Mouse (Mus musculus) embryo, embryonic 11.5 days (tissue): ENCODE measurements at regions not wholly inside any gene's neighbourhood (a gene's known extent, or its start where the extent isn't known, plus 50 kb on each side); places are given as distances from the start of the nearest gene placed in this dataset.

Experiments used
- DNase-seq: peaks from one replicate; pipeline ENCODE4 v3.0.0-alpha.2; 2012; ENCODE audit warnings: low read depth, low spot score

DNA sequence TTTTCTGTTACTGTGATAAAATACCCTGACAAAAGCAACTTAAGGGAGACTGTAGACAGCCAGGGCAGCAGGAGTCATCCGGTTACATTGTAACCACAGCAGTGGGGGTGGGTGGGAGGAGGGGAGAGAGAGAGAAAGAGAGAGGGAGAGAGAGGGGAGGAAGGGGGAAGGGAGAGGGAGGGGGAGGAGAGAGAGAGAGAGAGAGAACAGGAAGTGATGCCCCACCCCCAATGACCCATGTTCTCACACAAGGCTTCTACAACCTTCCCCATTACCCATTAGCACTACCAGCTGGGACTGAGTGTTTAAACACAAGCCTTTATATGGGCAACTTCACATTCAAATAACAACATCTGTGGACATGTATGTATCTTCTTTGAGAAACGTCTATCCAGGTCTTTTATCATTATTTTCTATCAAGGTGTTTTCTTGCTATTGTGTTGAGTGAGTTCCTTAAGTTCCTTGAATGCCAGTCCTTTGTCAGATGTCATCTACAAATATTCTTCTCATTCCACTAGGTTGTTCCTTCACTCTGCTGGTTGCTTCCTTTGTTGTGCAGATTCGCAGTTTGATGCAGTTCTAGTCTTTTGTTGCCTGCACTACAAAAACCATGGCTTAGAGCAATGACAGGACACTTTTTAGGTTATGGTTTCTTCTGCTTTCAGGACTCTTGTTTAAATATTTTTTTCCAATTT is 274.7 kb upstream of the Ddx18 start:
- no peak for DNase-seq

DNA sequence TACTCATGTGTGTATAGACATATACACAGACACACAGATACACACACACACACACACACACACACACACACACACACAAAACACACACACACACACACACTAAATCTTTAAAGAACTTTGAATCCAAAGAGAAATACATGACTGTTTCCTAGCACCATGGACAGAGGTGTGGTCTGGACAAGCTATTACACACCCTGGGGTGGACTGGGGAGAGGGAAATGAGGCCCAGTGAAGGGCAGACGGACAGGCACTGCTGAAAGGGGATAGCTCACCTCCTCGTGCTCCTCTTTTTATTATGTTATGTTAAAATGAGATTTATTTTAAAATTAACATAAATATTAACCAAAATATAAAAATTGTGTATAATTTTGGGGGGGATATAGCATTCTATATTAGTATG is 265.8 kb upstream of the Ddx18 start:
- peak; percentile 3 for DNase-seq

DNA sequence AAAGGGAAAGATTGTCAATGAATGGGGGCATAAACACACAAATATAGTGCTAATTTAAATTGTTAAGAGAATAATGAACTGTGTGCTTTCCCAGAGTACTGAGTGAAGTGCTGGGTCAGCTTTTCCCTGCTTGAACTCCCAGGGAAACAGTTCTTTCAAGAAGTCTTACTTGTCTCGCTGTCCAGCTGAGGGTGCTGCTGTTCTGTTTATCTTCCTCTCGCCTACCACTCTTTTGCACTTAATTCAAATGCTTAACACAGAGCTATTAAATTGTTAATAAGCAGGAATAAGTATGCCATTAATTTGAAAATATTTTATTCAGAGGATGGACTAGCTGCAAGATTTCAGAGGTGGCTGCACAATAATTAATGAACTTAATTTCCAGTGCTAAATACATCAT is 262.5 kb upstream of the Ddx18 start:
- DNase-seq, result no peak

DNA sequence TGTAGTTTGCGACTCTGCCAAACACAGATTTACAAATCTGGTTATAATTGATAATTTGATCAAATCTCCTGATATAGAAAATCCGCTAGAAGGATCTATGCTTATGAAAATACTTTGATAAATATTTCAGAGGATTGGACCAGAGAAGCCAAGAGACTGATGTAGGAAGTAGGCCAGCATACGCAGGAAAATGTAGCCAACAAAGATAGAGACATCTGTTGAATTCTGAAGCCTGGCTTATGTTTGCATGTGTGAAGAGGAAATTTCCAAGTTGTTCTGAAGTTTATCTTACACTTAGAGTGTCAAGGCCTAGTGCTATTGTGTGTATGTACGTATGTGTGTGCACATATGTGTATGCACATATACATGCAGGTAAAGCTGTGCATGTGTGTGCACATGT is 255.2 kb upstream of the Ddx18 start:
- no peak for DNase-seq

DNA sequence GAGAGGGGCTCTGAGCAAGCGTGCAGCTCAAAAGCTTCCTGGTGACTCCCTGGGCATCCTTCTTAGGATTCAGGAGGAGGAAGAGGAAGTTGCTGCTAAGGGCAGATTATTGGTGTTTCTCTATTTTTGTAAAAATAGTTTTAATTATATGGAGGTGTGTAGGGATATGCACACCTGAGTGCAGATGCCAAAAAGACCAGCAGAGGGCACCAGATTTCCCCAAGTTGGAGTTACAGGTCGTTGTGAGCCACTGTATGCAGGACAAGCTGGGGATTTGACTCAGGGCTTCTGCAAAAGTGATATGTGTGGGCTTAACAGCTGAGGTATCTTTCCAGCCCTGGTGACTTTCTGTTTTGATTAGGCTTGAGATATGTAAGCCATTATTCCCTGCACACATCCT is 235.5 kb upstream of the Ddx18 start:
- no peak for DNase-seq

DNA sequence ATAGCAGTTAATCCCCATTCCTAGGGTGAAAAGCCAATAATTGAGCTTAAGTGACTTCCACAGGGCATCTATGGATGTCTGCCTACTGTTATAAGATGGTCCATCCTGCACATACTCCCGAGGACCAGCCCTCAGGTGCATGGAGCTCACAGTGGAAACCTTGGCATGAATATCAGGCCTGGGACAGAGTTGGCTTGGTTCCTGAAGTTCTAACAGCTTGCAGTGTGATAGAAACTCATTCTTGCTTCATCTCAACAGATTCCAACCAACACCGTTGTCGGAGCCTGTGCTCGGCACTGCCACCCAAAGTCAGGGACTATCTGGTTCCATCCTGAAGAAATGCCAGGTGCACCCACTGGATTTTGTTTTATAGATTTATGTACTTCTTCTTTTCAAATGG is 234.7 kb upstream of the Ddx18 start:
- no peak for DNase-seq

DNA sequence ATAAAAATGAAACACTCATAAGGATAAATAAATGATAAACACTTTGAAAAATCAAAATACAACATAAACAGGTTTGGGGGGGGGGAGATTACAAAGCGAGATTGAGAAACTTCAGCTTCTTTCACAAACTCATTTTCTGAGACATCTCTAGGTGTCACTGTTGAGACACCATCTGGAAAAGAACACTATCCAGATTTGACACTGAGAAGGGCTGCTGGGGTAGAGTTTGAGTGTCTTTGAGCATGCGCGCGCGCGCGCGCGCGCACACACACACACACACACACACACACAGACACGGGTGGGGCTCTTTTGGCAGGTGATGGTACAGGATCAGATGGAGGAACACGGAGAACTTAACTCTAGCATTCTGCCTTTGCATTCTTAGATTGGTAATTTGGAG is 230.7 kb upstream of the Ddx18 start:
- no peak for DNase-seq

DNA sequence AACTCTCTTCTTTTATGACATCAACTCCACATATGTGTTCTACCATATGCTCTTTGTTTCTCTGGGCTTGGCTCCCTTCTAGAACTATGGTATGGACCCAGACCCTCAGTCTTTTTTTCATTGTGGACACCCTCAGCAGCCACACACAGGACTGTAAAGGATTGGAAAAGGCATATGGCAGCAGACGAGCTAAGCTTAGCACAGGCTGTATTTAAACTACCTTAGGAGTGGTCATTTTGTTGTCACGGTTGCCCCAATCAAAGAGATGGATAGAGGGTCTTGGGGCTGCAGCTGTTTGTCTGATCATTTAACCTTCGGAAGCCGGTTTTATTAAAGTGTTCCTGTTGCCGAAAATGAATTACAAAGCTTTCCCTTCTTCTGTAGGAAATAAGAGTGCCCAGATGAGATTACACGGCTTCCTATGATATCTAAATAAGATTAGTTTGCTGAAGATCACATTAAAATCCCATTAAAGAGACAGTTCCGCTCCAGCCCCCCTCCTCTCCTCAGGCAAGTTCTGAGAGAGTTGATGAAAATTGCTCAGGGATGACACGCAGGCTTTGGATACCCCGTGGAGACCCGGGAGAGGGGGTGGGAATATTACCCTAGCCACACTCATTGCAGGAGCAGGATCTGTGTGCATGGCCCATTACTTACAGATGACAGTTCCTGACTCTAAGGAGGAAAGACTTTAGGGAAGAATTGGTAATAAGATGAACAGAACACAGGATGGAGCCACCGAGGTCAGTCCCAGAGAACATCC is 227.4 kb upstream of the Ddx18 start:
- no peak for DNase-seq

DNA sequence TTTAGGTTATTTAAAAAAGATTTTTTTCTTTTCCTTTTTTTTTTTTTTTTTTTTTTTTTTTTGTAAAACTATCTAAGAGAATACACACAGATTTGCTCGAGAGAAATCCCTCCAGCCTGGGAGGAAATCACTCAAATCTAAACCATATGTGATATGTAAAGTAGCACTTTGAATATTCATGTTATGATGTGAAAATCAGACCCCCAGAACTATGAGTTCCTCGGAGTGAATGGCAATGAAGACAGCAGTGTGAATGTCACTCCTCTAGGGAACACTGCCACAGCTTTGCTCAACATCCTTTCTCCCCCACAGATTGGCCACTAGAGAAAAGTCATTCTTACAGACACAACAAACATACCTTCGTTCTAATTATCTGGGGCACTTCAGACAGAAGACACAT is 217.8 kb upstream of the Ddx18 start:
- DNase-seq, result no peak

DNA sequence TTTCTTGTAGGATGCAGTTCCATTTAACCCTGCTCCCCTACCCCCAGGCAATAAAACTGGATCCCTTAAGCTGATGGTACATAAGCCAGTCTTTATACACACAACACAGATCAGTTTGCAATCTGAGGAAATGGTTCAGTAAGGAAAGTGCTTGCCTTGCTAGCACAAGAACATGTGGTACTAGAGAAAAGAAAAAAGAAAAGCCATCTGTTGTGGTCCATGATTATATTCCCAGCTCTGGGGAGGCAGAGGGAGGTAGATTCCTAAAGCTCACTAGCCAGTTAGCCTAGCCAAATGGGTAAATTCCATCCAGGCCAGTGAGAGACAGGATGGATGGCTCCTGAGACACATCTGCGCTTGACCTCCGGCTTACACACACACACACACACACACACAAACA is 206.2 kb upstream of the Ddx18 start:
- no peak for DNase-seq

DNA sequence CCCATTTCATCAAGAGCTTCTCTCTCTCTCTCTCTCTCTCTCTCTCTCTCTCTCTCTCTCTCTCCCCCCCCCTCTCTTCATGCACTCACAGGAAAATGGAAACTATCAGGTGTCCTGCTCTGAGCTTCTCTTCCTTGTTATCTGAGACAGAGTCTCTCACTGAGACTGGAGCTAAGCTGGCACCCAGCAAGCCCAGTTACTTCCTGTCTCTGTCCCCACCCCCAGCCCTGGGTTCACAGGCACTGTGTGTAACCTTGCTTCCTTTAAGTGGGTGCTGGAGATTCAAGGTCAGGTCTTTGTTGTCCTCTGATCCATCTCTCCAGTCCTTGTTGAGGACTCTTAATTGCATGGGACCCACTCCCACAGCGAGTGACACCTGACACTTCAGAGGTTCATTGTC is 203.7 kb upstream of the Ddx18 start:
- no peak for DNase-seq

DNA sequence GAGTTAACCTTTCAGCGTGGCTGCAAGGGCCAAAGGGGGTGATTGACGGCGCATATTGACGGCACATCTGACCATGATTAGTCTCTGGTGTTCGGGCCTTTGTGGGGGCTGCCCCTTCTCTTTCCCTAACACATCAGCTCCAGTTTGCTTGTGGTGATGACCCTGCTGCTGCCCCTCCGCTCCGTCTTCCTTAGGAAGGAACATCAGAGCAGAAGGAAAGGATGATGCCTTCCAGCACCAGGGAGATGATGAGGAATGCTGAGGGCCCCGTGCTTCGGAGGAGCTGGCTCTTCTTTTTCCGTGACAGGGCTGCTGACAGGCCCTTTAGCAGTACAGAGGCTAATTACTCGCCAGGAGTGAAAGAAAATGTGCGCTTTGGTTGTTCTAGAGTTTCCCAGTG is 203.1 kb upstream of the Ddx18 start:
- DNase-seq, result no peak

DNA sequence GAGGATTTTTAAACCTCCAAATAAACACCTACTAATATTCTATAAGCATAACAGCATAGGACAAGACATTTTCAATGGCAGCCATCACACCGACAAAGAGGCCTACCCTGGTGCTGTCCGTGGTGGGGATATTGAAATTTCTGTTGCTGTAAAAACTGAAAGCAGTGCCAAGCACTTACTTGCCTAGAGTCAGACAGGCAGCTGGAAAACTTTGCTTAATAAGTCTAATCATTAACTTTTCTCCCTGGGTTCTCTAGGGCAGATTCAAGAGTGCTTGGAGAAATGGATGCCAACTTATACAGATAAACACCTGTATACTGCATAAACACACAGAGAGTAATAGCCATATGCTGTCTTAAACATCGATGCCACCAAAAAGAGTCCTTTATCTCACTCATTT is 192.3 kb upstream of the Ddx18 start:
- no peak for DNase-seq

DNA sequence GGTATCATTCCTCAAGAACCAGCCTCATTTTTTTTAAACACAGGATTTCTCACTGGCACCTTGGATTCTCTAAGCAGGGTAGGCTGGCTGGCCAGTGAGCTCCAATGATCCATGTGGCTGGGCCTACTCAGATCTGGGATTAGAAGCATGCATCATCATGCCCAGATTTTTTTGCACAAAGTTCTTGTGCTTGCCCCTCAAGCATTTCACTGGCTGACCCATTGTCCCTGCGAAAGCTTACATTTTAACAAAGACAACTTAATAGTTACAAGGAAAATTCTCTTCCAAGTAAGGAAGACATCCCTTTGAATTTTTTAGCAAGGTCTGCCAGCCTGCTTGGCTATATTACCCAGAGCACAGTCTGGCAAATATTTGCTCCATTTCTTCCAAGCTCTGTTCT is 177.4 kb upstream of the Ddx18 start:
- DNase-seq, result no peak

DNA sequence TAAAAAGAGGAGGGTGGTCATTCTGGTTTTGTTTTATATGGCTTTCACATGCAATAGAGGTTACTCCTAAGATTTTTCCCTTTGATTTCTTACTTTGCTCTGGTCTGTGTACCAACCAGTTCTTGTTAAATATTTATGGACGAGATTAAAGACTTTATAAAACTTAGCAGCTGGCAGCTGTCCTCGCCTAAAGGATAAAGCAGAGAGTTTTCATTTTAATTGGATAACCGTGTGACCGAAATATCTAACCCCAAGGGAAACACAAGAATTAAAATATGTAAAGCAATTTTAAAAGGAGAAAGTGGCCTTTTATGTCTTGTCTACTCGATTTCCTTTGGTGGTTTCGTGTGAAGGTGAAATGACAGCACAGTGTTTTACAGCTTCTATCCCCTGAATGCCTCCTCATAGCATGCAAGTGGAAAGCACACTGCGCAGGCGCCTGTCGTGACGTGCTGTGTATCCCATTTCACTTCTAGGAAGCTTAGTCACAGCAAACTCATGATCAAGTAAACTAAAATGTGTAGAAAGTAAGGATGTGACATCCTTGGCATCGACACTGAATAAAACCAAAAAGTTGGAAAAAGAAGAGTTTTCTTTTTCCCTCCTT is 167.4 kb upstream of the Ddx18 start:
- no peak for DNase-seq

DNA sequence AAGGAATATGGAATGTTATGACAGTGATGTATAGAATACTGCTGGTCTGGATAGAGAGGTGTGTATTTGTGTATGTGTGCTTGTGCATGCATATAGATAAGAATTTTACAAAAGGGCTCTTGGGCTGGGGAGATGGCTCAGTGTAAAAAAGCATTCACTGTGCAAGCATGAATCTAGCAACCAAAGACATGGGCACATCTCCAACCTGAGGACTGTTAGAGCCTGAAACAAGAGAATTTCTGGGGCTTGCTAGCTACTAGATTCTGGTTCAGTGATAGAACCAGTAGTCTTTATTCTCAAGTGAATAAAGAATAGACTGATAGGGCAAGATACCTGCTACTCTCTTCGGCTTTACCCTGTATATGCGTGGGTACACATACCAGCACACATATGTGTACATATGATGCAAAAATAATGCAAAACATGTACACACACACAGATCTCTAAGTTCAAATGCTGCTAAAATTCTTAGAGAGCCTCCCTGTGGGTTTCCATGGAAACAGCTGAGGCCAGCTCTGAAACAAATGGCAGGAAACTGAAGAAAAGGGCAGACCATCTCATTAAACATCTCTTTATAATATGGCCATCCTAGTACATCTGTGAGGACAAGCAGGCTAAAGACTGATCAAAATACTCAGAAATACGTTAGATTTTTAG is 166.8 kb upstream of the Ddx18 start:
- no peak for DNase-seq

DNA sequence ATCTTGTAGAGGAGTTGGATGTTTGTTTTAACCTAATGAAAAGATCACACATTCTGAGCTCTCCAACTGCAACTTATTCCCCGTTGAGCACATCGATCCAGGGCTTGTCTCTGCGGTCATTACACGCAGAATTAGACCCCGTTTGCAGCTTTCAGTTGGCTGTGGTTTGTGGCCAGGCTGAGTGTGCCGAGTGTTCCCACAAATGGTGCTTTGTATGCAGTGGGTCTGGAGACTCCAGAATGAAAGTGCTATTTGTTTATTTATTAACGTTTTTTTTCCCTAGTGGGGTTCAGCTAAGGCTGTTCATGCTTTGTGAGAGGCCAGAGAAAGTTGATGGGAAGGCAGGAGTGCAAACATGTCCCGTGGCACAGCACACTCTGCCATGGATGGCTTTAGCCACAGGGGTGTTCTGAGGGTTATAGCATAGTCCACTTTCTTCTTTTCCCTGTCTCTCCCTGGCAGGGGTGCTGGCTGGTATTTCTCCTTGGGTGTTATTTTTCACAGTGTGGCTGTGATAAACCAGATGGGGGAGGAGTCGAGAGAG is 141.6 kb upstream of the Ddx18 start:
- no peak for DNase-seq

DNA sequence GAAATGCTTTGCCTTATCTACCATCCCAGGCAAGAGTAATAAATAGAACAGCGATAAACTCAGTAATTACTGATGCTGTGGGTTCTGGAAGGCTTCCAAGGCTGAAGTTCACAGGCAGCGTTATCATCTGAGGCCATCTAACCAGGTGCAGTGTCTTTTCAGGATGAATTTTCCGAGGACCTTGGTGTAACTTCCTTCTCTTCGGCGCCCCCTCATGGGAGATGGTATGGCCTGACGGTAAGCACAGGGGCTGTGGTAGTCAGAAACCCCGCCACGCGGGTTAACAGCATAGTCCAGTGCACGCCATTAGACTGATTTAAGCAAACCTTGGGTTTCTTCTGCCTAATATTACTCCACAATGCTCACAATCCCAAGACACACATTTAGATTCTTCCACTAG is 140.5 kb upstream of the Ddx18 start:
- no peak for DNase-seq

DNA sequence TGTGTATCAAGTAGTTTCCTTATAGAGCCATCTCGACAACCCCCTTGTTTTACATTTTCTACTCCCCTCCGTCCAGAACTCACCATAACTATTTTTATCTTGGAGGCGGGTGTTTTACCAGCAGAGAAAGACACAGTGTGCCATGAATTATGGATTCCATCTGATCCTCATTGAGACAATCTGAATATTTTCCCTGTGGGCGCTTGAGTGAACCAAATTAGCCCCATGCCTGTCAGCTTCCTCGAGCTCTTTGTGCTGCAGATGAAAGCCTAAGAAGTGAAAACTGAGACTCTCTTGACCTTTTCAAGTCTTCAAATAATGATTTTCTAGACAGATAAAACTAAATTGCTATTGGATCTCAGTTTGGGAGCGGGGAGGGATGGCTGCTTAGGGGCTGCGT is 134.0 kb upstream of the Ddx18 start:
- DNase-seq, result peak; percentile 2

DNA sequence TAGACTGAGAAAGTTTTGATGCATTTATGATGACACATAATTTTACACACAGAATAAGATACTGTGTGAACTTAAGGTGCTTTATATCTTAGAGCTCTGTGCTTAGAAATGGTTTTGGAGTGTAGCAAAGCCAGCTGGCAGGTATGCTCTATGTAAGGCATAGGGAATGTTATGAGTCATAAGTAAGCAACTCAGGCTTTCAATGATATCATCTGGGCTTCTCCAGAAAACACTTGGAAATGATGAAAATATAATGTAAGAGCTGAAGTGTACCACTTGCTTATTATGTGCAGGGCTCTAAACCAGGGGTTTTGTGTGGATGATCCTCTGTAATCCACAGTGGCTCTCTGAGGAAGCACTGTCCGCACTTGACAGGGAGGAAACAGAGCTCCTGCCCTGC is 86.1 kb upstream of the Ddx18 start:
- DNase-seq, result no peak

DNA sequence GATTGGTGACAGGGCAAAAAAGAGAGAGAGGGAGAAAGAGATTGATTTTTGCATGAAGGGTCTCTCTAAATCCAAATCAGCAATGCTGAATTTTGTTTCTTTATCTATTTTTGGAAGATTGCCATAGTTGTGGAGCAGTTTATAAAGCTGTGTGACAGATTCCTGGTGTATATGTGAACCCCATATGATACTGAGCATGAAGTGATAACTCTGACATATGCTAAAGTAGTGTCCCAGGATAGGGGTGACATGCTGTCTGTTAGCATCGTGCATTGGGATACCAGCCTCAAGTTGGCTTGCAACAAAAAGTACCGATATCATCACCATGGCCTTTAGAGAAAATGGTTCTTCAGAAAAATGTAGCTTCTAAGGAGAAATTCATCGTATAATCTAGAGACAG is 82.3 kb upstream of the Ddx18 start:
- DNase-seq, result no peak

DNA sequence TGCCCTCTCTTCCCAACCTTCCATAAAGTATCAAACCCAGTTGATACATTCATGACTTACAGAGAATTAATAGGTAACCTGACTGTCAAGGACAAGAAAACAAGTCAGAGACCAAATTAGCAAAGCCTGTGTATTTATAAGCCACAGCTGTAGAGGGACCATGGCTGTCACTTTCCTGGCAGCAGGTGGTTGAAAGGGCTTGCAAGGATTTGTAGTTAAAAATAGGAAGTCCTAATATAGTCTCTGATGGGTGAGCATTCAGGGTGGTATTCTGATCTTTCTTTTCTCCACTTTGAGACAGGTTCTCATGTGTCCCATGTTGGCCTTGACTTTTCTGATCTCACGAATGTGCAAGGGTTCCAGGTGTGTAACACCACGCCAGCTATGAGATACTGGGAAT is 63.7 kb upstream of the Ddx18 start:
- DNase-seq, result no peak
